Mouse (Mus musculus) gastrocnemius, adult 2 months (tissue): ENCODE data around the gene Elmo3. TPM values are rescaled to one million over a fixed set of nuclear protein-coding genes. Genes with fewer than 3 reads are reported as not detected.

ENCODE experiments used
- DNase-seq: peaks from one replicate; pipeline ENCODE4 v3.0.0; 2022
- H3K27ac ChIP-seq: fragments of 200-600 bp; 2 replicates; pipeline ENCODE4 v1.8.1; 2022; ENCODE audit warnings: mild to moderate bottlenecking
- H3K4me3 ChIP-seq: fragments of 200-600 bp; 2 replicates; pipeline ENCODE4 v1.8.1; 2022; ENCODE audit warnings: mild to moderate bottlenecking, moderate library complexity
- CTCF ChIP-seq: fragments of 200-600 bp; IDR thresholded peaks from 2 replicates; pipeline ENCODE4 v1.8.1; 2022; ENCODE audit warnings: antibody characterized with exemption, mild to moderate bottlenecking, moderate library complexity
- intact Hi-C: fragments of 180-260 bp; cut with DNase I; formaldehyde crosslinking; loops from one replicate; pipeline ENCODE4 v1.15.1; 2025
- total RNA-seq, 2 experiments: library from RNA; stranded (reverse); gene quantifications; 2 replicates each; pipeline ENCODE4 v1.2.3; 2021

Elmo3 gene
- total RNA-seq, 2 experiments from 2014 or later = 1.2 to 1.6 TPM

DNA sequence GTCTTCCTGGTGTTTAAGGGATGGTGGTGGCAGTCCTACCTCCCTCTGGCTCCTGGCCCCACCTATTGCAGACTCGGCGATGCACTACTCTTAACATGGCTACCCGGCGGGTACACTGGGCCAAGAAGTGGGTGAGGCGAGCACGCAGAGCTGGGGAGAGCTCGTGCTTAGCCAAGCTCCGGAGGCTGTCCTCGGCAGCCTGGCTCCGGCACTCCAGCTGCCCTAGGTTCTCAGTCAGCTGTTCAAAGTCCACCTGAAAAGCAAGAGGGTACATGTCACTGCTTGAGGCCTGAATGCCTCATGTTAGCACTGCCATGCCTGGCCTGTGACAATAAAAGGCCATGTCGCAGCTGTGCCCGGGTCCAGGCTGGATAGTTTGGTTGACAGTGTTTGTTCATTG lies 24.9 kb downstream of the Elmo3 start:
- TF ChIP-seq CTCF = no peak
- no peak overlapping the region for H3K27ac ChIP-seq
- H3K4me3 ChIP-seq = no peak overlapping the region
- DNase-seq = peak; percentile 15
- intact Hi-C loops = no loop called here

DNA sequence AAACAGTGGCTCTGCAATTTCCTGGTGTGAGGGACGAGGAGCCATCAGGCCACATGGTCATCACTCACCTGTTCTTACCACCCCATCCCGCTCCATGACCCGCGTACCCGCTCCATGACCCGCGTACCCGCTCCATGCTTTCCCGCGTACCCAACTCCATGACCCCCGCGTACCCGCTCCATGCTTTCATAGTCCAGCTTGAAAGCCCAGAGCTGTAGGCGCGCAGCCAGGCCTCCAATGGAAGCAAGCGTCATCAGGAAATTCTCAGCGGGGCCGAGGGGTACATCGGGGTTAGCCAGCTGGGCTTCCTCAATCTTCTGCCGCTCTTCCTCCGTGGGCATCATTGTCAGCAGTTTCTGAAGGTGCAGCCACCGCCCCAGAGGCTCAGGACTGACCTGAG lies 26.1 kb downstream of the Elmo3 start:
- DNase-seq = peak; percentile 28
- intact Hi-C loops = no loop called here
- no peak overlapping the region for H3K4me3 ChIP-seq
- H3K27ac ChIP-seq = no peak overlapping the region
- TF ChIP-seq CTCF = no peak

DNA sequence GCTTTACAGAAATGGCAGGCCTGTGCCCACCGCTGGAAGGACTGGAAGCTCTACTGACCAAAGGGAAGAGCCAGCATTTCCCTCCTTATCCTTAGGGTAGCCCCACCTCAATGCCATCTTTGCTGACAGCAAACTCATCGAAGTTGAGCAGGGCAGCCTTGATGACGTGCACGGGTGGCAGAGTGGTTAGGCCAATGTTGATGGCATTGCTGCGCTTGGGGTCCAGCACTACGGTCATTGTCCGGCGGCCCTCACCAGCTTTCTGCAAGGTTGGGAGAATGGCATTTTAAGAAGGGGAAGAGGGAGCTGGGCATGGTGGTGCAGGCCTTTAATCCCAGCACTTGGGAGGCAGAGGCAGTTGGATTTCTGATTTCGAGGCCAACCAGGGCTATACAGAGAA lies 26.5 kb downstream of the Elmo3 start:
- peak; percentile 15 for DNase-seq
- intact Hi-C loops = no loop called here

DNA sequence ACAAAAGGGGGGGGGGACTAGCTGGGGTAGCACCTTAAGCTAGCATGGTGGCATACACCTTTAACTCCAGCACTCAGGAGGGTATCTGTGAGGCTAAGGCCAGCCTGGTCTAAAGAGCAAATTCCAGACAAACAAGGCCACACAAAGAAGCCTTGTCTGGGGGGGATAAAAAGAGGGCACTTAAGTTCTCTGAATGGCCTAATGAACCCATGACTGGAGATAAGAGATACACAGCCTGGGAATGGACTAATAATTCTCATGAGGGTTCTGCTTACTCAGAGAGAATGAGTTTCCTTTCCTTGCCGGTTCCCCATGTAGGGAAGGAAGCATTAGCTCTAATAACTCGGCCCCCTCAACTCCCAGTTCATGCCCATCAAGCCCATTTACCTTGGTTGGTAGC lies 27.1 kb downstream of the Elmo3 start:
- TF ChIP-seq CTCF = no peak
- H3K4me3 ChIP-seq = no peak overlapping the region
- no peak for DNase-seq
- no peak overlapping the region for H3K27ac ChIP-seq
- intact Hi-C loops = no loop called here

More for the DNA sequence above, 26.5 kb downstream of the Elmo3 start:
- no peak for TF ChIP-seq CTCF
- Histone ChIP-seq H3K4me3 (no peak overlapping the region), H3K27ac (no peak overlapping the region)

DNA sequence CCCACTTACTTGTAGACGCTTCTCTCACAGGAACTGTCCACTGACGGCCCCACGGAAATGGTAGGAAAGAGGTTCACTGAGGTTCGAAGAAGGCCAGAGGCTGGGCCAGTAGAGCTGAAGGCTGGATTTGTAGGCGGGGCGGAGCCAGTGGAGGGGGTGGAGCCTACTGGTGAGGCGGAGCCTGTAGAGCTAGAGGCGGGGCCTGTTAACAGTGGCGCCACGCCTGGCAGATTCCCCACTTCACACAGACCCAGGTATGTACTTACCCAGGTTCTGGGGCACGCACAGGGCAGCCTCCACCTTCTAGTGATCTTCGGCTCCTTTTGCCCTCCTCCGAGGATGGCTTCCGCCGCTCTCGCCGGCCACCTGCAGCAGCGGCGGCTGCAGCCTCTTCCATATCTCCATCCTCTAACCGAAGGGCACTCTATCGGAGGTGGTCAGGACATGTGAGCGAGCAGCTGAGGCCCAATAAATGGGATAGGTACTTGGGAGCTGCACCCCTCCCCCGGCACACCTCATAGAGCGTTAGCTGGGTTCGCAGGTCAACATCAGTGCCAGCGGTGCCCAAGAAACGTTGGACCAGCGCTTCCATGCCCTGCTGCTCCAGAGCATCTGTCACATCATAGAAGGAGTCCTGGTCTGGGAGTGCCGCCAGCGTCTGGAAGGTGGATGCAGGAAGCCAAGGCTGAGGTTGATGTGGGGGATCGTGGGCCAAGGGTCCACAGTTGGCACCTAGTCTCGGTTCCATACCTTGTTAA lies 31.2 kb downstream of the Elmo3 start:
- Histone ChIP-seq H3K27ac (no peak overlapping the region), H3K4me3 (no peak overlapping the region)
- peak; percentile 32 for DNase-seq
- no peak for TF ChIP-seq CTCF
- intact Hi-C loops = no loop called here

DNA sequence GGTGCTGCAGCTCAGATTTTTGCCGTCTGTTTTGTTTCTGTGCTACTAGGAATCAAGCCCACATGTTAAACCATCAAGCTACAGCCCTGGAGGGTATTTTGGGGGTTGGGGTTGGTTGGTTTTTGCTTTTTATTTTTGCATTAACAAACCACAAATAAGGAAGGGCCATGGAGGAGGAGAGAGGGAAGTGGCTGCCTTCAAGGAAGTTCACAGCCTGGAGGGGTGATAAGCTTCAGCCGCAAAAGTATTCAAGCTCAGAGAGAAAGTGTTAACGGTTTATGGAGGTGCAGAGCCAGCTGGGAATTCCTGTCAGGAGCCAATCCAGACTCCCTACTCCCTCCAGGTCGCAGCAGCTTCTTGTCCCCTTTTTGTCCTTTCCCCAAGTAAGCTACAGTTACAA lies 33.6 kb downstream of the Elmo3 start:
- no peak overlapping the region for H3K4me3 ChIP-seq
- DNase-seq = peak; percentile 9
- intact Hi-C loops = no loop called here
- H3K27ac ChIP-seq = peak overlapping the region; percentile 83
- TF ChIP-seq CTCF = no peak

DNA sequence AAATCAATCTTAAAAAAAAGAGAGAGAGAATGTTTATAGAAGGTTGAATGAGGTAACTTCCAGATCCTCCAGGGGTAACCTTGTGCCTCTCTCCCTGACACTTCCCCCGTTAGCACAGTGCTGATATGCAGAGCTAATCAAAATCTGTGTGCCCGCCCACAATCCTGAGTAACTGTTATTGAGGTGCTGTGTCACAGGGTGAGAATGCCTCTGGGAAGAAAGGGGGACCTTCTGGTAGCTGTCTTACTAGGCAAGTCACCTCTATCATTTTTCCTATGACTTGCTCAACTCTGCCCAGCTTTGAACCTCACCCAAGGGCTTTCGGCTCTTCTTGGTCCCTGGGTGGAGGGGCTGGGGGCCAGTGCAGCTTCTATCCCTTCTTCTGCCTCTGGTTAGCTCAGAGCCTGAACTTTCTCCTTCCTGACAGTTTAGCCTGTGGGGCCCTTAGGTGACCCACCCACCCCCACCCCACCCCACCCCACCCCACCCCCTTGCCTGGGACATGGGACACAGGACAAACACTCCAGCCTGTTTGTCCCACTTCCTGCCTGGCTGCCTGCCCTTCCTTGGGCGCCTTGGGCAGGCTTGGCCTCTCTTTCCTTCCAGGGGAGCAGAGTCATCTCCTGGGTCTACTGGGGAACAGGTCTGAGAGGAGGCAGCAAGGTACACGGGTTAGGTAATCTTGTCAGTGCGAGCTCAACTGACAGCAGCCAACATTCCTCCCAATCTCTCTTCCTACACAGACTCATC lies 34.7 kb downstream of the Elmo3 start:
- DNase-seq = peak; percentile 65
- no peak overlapping the region; the same call in 1 of the 2 replicates for H3K4me3 ChIP-seq
- no peak for TF ChIP-seq CTCF
- intact Hi-C loops = no loop called here
- H3K27ac ChIP-seq = peak overlapping the region; percentile 83

DNA sequence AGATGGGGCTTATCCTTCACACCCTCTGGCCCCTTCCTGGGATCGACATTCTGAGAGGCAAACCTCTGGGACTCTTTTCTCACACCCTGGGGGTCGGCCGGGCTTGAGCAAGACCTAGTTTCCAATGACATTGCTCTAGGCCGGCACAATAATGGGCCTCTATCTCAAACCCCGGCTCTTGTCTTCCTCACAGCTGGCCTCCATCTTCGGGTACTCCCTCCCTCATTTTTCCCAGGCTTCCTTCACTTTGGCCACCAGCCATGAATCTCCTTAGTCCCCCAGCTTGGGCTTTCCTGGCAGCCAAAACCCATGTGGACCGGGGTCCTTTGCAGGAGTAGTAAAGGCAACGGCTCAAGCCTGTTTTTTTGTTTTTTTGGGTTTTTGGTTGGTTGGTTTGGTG lies 36.0 kb downstream of the Elmo3 start:
- Histone ChIP-seq H3K4me3 (no peak overlapping the region; the same call in 1 of the 2 replicates), H3K27ac (peak overlapping the region; percentile 83)
- intact Hi-C loops = no loop called here
- DNase-seq = peak; percentile 21
- no peak for TF ChIP-seq CTCF

DNA sequence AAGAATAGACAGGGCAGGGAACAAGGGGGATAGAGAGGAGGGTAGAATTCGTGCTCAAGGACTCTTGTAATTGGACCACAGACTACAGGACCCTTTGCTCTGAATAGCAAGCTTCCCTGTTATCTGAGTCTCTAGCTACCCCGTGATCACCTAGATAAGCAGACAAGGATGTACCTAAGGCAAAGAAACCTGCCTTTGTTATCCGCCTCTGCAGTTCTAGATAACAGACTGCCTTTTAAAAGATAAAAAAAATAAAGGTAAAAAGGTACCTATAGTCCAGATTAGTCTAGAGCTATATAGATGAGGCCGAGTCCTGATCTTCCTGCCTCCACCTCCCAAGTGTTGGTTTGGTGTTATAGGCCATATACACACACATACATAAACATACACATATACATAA lies 37.4 kb downstream of the Elmo3 start:
- no peak for TF ChIP-seq CTCF
- Histone ChIP-seq H3K4me3 (no peak overlapping the region), H3K27ac (no peak overlapping the region; the same call in 1 of the 2 replicates)
- DNase-seq = no peak
- intact Hi-C loops = no loop called here

DNA sequence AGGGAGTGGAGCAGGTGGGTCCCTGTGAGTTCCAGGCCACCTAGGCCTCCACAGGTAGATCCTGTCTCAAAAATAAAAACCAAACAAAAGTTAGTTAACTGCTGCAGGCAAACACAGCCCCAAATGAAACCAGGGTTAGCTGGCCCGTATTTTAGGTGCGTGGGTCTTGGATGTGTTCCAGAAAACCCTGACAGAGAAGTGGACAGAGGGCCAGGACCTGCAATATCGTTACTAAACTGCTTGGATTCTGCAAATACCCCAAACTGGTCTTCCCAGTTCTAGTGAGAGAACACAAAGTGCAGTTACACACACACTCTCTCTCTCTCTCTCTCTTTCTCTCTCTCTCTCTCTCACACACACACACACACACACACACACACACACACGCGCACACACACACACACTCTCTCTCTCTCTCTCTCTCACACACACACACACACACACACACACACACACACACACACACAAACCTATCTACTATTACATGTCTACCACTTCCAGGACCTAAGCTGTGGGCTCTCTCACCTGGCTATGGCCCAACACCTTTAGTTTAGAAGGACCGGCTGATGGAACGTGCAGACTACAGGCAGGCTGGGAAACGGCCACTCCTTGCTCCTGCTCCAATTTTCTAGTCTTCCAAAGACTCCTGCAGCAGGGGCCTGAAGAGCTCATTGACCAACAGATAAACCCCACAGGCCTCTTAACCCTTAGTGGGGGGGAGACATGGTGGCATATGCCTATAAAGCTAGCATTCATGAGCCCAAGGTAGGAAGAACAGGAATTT lies 38.6 kb downstream of the Elmo3 start:
- TF ChIP-seq CTCF = no peak
- intact Hi-C loops = no loop called here
- Histone ChIP-seq H3K27ac (peak overlapping the region; percentile 94), H3K4me3 (peak overlapping the region; percentile 88)
- DNase-seq = peak; percentile 31

DNA sequence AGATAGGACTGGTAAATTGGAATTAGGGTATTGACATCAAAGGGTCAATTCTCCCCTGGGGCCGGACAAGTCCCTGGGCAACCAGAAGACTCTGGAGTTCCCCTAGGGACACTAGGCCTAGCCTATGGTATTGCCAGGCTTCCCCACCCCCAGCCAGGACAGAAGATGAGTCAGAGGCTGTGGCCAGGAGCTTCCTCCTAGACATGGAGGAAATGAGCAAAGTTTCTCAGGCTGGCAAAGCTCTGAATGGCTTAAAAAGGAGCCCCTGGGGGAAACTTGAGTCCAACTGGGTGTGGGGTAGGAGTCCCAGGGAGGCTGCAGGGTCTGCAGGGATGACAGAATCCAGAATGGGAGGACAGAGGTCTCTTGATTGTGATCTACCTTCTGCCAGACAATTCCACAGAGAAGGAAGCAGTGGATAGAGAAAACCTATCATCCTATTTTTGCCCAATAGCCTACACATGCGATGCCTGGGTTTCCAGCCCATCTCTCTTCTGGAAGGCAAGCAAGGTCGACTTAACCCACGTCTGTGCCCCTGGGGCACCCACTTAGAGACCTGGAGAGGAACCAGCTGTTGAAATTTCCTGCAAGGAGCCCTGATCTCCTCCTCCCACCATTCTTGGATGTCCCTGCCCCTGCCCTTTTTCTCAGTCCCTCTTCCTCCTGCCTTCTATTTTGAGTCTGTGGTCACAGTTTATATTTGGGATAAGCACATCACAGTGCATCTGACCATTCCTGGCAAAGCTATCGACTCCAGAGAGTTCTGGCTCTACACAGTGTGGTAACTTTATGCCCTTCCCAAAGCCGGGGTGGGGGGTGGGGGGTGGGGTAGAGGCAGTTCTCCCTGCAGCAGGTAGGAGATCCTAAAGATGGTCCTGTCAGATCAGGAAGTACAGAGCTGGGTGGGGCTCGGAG lies 39.9 kb downstream of the Elmo3 start:
- H3K4me3 ChIP-seq = peak overlapping the region; percentile 88
- peak; percentile 73 for DNase-seq
- H3K27ac ChIP-seq = peak overlapping the region; percentile 94
- no peak for TF ChIP-seq CTCF
- intact Hi-C loops = no loop called here
